Mouse (Mus musculus) spleen, embryonic (tissue): ENCODE results near the gene Wdr62.

ENCODE experiments used
- CTCF ChIA-PET: fragments of 350-600 bp; sonication (Branson Sonifier 250); formaldehyde crosslinking; loops from one replicate; lab custom pipeline; 2022; lab: Charles Lee

The Wdr62 gene

GRCm38 (mm10) chr7:30306083-30306779, 26.0 kb upstream of the Wdr62 start:
- CTCF ChIA-PET = no interaction called here

- CTCF ChIA-PET = interaction anchor here (0.6 to 1.0 kb wide), 3 partner anchors 12 to 132 kb away, joined by 4 to 11 read pairs (median 5); no protein-coding TSS in a partner anchor
Measured at GRCm38 (mm10) chr7:30300914-30301313, 20.7 kb upstream of the Wdr62 start.

- CTCF ChIA-PET = no interaction called here
Measured at GRCm38 (mm10) chr7:30297266-30297665, 17.0 kb upstream of the Wdr62 start.

- CTCF ChIA-PET = no interaction called here
Measured at GRCm38 (mm10) chr7:30296816-30297215, 16.6 kb upstream of the Wdr62 start.

GRCm38 (mm10) chr7:30295103-30295502, 14.9 kb upstream of the Wdr62 start:
- CTCF ChIA-PET = no interaction called here

- CTCF ChIA-PET = no interaction called here
Measured at GRCm38 (mm10) chr7:30294296-30294695, 14.1 kb upstream of the Wdr62 start.

- CTCF ChIA-PET = no interaction called here
Measured at GRCm38 (mm10) chr7:30293795-30294194, 13.6 kb upstream of the Wdr62 start.

- CTCF ChIA-PET = no interaction called here
Measured at GRCm38 (mm10) chr7:30291215-30292131, 11.3 kb upstream of the Wdr62 start, which contains the start of gene Clip3. Clip3 (plus strand) TSS chr7:30291728.

GRCm38 (mm10) chr7:30289714-30290399, 9.6 kb upstream of the Wdr62 start:
- CTCF ChIA-PET = no interaction called here

GRCm38 (mm10) chr7:30289071-30289713, 9.0 kb upstream of the Wdr62 start:
- CTCF ChIA-PET = no interaction called here

- CTCF ChIA-PET = no interaction called here
Measured at GRCm38 (mm10) chr7:30288046-30288445, 7.8 kb upstream of the Wdr62 start.

- CTCF ChIA-PET = no interaction called here
Measured at GRCm38 (mm10) chr7:30286701-30287410, 6.6 kb upstream of the Wdr62 start.

GRCm38 (mm10) chr7:30282740-30283139, 2.5 kb upstream of the Wdr62 start:
- CTCF ChIA-PET = no interaction called here

GRCm38 (mm10) chr7:30281522-30281921, 1.3 kb upstream of the Wdr62 start:
- CTCF ChIA-PET = interaction anchor here (0.6 to 1.1 kb wide), 5 partner anchors 18 to 95 kb away, joined by 3 to 7 read pairs (median 3); no protein-coding TSS in a partner anchor

GRCm38 (mm10) chr7:30280670-30281138, 485 bp upstream of the Wdr62 start:
- CTCF ChIA-PET = interaction anchor here (0.6 kb wide), 1 partner anchor 94 kb away, joined by 3 read pairs; no protein-coding TSS in a partner anchor

- CTCF ChIA-PET = no interaction called here
Measured at GRCm38 (mm10) chr7:30279536-30279935, 683 bp downstream of the Wdr62 start.

GRCm38 (mm10) chr7:30278911-30279310, 1.3 kb downstream of the Wdr62 start:
- CTCF ChIA-PET = no interaction called here

GRCm38 (mm10) chr7:30274383-30274782, 5.8 kb downstream of the Wdr62 start:
- CTCF ChIA-PET = no interaction called here

- CTCF ChIA-PET = interaction anchor here (0.6 kb wide), 1 partner anchor 374 kb away, joined by 3 read pairs; no protein-coding TSS in a partner anchor
Measured at GRCm38 (mm10) chr7:30269641-30270040, 10.6 kb downstream of the Wdr62 start.

- CTCF ChIA-PET = no interaction called here
Measured at GRCm38 (mm10) chr7:30266780-30267179, 13.4 kb downstream of the Wdr62 start.
